Mouse (Mus musculus): ENCODE measurements at regions not wholly inside any gene's neighbourhood (a gene's known extent, or its start where the extent isn't known, plus 50 kb on each side); places are given as distances from the start of the nearest gene placed in this dataset.

GRCm38 (mm10) chr9:67699846-67700579, 59.2 kb upstream of the C2cd4b start:
- Histone ChIP-seq H3K27me3 (peaks cover 4% of the 10 kb centered on the region), H3K4me2 (peak overlapping the region; percentile 72), H3K9me3 (no peaks in the 10 kb centered on the region), H3K4me3 (replicated peaks) (peak overlapping the region; percentile 41), H3K9ac (replicated peaks) (peak overlapping the region; percentile 61), H3K36me3 (no peaks in the 10 kb centered on the region), H3K27ac (no peak overlapping the region), H3K4me1 (replicated peaks) (0 out of 2 replicates have a peak, but pooled peaks cover 4% of the 10 kb centered on the region)
- 27% methylated on average over 35 of the region's 35 CpGs for WGBS
- ATAC-seq (ENCODE audit: insufficient number of reproducible peaks, insufficient read depth, low FRiP score, low TSS enrichment, low read depth), result peak; percentile 56; the same call in 1 of the 2 replicates

GRCm38 (mm10) chr9:67708246-67708960, 50.8 kb upstream of the C2cd4b start:
- Histone ChIP-seq H3K4me3 (replicated peaks) (no peak overlapping the region), H3K27ac (no peak overlapping the region), H3K27me3 (peaks cover 4% of the 10 kb centered on the region; the same call in 1 of the 2 replicates), H3K4me1 (replicated peaks) (no peaks in the 10 kb centered on the region), H3K36me3 (no peaks in the 10 kb centered on the region), H3K9ac (replicated peaks) (no peak overlapping the region), H3K9me3 (no peaks in the 10 kb centered on the region), H3K4me2 (no peak overlapping the region)
- 54% methylated on average over 5 of the region's 5 CpGs for WGBS
- ATAC-seq (ENCODE audit: insufficient number of reproducible peaks, insufficient read depth, low FRiP score, low TSS enrichment, low read depth), result no peak

Measured in limb, embryonic 12.5 days (tissue).